Mouse (Mus musculus): ENCODE data around the gene Gphb5.
"Not testable (repeated sequence)": the region's sequence is repeated elsewhere in the genome, so short reads cannot be mapped to it uniquely, and the experiment has no call there.

Gene Gphb5

DNA sequence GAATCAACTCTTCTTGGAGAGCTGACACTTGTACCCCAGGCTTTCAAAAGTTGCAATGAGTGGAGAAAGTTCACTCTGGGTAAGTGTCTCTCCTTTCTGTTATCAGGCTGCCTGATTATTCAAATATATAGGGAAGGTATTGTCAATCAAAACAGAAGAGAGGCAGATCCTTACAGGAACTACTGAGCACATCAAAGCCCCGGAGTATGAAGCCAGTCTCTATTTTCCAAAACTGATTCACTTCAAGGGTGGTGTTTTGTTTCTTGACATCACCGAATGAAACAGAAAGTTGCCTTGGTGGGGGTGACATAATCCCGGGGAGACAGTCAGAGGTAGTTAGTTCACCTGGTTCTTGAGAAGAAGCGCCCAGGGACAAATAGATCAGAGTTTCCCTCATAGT is at the start of gene Gphb5:
Gphb5 (minus strand) TSS at position 101 of the 400 bp plus-strand sequence.
- in situ Hi-C loops (cut with MboI) = no loop called here

DNA sequence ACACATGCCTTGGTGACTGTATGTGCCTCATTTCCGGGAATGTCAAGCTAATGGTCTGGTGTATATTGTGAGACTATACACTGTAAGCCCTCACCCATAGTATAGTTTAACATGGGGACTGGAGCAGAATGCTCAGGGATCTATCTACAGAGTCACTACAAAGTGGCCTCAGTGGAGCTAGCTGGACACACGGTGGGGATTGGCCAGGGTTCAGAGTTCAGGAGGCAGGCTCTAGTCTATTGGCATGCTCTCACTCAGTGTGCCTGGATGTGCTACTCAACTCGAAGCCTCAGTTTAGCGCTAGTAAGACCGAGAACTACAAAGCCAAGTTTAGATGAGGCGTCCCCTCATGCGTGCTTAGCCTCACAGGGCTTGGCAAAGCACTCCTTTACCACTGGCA is 49.6 kb upstream of the Gphb5 start:
- in situ Hi-C loops (cut with MboI) = no loop called here

DNA sequence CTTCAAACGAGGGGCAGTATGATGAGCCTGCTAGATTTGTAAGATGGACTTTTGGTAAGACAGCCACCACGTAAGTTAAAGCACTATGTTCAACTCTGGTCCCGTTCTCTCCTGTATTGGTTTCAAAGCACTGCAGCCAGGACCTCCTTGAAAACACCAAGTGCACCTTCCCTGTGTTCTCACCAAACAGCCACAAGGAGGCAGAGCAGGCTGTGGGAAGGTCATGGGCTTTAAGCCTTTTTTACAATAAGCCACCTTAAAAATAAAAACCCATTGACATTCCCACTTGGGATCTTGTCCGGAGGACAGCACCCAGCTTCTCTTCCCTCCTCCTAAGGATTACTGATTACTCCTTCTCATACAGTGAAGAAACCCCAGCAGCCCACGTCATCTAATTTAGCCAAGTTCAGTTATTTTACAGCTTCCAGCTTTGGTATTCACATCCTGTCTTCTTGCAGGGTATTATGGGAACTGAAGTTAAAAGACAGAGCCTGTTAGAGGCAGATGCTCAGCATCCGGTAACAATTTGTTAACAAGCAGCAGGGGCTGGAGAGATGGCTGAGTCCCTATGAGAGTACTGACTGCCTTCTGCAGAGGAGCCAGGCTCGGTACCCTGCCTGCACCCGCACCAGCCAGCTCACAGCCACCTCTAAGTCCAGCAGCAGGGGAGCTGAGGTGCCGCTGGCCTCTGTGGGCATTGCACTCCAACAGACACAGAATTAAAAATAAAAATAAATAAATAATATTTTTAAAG is 47.6 kb upstream of the Gphb5 start:
- in situ Hi-C loops (cut with MboI) = no loop called here

DNA sequence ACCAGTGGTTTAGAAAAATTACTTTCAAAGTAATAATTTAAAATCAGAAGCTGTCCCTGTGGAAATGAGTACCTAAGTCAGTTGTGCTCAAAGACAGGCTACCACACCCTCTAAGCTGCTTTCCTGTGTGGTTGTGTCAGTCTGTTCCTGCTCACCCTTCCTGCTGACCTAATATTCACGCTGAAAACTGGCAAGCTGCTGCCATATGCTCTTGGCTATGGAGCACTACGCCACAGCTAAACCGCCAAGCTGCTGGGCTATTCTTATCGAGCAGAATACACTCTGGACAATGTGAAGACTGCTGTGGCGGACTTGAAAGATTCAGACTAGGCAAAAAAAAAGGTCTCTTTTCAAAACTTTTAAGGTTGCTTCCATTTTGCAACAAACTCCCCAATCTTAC is 44.0 kb upstream of the Gphb5 start:
- in situ Hi-C loops (cut with MboI) = no loop called here

DNA sequence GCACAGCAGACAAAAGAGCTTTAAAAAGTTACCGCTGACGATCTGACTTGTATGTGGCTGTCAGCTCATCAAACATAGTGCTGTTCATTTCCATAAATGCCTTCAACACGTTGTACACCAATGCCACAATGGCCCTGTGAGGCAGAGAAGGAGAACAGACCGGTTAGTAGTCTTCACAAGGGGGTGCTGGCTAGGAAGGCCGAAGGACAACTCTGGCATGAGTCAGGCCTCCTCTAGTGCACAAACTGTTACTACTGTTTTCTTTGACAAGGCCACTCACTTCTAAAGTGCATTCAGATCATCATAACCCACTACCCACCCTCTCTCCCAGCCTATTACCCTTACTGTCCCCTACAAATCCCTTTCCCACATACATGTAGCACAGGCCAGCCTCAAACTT is 43.1 kb upstream of the Gphb5 start:
- in situ Hi-C loops (cut with MboI) = no loop called here

- in situ Hi-C loops (cut with MboI) = no loop called here
These were observed 36.9 kb upstream of the Gphb5 start for GRCm38 (mm10) chr12:75453441-75453840.

DNA sequence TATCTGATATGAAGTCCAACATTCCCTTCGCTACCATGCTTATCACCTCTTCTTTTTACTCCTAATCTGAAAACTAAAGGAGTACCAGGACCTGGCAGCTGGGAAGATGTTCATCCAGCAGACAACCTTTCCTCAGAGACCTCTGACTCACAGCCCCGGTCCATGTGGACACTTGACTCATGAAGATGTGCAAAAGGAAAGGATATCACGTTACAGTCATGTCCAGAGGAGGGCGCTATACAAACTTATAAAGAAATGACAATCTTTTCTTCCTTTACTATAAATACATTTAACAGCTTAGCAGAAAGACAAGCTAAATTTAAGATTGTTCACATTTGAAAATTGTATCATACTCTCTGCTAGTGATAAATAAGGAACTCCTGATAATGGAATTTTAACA is 36.4 kb upstream of the Gphb5 start:
- in situ Hi-C loops (cut with MboI) = no loop called here

DNA sequence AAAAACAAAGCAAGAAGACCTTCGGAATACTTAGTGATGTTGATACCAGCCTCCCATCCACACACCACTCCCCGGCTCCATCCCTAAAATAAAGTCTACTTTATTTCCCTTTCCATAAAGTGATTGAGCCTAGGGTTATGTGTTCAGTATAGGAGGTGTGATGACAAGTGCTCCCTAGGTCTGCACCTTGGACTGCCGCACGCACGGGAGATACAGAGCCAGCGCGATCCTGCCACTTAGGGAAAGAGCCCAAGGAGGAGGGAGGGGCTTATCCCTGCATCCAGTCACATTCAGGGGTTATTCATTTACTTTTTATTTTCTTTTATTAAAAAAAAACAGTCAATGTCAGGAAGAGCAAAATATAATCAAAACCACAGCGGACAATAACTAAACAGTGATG is 34.0 kb upstream of the Gphb5 start:
- in situ Hi-C loops (cut with MboI) = no loop called here

GRCm38 (mm10) chr12:75450011-75450410 is 33.4 kb upstream of the Gphb5 start:
- in situ Hi-C loops (cut with MboI) = no loop called here

DNA sequence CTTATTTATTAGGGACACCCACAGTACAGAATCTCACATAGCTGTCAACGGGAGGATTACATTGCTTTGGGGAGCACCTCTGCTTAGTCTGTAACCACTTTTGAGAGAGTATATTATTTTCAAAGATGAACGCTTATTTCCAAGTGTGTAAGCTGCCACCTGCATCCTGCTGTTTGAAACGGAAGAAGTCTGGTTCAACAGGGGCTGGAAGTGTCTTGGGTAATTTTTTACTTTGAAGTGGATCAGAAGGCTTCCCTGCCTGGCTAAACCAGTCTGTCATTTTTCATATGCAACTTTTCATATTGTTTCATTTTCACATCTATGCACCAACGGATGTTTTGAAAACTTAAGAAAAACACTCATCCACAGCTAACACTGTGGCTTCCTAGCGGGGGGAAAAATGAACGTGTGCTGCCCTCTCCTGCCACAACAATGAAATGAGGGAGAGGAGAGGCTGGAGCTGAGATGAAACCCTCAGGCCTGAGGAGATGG is 32.9 kb upstream of the Gphb5 start:
- in situ Hi-C loops (cut with MboI) = no loop called here

- in situ Hi-C loops (cut with MboI) = no loop called here
These were observed 32.3 kb upstream of the Gphb5 start for GRCm38 (mm10) chr12:75448921-75449320.

DNA sequence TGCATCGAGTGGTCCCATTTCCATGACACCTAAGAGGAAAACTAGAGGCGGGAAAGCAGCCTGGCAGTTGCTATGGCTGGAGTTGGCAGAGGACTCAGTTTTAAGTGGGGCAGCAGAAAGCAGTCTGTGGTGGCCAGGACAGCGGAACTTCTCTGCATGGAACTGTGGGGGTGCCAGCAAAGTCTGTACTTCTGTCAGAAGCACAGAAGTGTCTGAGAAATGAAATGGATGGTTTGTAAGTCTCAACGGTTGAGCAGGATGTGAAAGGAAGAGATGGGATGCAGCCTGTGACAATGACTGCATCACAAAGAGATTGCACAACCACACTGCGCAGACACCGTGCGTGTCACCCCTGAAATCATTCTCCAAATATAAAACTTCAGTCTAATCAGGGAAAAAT is 29.7 kb upstream of the Gphb5 start:
- in situ Hi-C loops (cut with MboI) = no loop called here

- in situ Hi-C loops (cut with MboI) = not testable (repeated sequence)
These were observed 15.8 kb upstream of the Gphb5 start for GRCm38 (mm10) chr12:75432400-75432799.

- in situ Hi-C loops (cut with MboI) = no loop called here
These were observed 13.3 kb upstream of the Gphb5 start for GRCm38 (mm10) chr12:75429685-75430396.

DNA sequence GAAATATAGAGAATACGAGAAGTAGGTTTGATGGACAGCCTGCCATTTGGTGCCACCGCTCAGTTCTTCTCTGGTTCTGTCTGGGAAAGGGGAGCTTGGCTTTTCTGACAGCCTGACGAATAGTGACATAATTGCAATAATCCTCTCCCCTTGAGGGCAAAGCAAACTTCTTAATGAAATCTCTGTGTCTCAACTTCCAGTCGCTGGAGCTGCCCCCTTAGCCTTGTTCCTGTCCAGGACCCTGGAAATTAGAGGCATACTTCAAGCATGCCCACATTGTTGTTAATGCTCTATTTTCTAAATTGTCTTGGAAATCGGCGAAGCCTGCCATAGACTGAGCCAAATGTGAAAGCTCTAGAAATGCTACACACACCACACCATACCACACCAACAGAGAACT is 12.1 kb upstream of the Gphb5 start:
- in situ Hi-C loops (cut with MboI) = no loop called here

DNA sequence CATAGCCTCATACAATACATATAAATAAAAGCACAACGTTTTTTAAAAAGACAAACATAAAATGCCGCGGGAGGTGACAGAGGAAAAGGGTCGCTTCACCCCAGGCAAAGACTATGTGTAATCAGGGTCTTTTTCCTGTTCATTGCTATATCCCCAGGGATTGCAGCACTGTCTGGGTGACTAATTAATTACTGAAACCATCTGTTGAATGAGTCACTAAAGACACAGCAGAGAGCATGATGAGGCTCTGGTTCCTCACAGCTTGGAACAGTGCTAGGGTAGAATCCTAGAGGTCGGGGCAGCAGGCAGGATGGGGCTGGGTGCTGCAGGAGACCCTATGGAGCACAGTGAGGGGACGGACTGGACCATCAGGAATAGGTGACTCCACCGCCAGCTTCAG is 9.3 kb upstream of the Gphb5 start:
- in situ Hi-C loops (cut with MboI) = no loop called here

- in situ Hi-C loops (cut with MboI) = no loop called here
These were observed 8.2 kb upstream of the Gphb5 start for GRCm38 (mm10) chr12:75424817-75425216.

DNA sequence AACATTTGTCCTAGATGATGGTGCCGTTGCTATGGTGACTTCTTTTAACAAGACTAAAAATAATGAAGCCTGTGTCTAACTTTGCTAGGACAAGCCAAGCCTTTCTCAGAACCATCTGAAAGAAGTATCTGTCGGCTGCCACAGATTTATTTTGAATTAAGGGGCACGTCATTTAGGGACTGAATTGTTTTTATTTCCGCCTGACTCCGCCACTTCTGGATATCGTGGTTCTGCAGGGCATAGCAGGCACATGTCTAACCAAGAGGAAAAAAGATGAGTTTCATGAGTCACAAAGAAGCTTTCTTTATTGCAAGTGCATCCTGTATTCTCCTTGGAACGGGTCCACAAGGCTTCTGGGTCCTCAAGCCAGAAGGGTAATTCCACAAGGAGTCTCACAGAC is 7.8 kb upstream of the Gphb5 start:
- in situ Hi-C loops (cut with MboI) = no loop called here

DNA sequence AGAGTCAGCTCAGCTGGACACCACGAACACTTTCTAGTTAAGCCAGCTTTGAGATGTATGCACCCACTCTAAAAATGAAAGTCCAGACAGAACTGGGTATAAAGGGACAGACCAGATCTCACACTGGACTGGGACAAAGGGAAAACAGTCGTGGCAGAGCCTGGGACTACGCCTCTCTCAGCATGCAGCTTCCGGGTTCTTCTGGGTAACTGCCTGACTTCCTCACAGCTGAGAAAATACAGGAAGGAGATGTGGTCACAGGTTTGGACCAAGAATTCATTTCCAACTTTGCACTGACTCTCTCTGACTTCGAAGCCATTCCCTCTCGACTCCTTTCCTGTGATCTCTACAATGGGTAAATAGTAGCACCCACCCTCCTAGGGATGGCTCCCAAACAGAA is 1.6 kb downstream of the Gphb5 start:
- in situ Hi-C loops (cut with MboI) = no loop called here

GRCm38 (mm10) chr12:75412964-75413363 is 3.6 kb downstream of the Gphb5 start:
- in situ Hi-C loops (cut with MboI) = no loop called here

DNA sequence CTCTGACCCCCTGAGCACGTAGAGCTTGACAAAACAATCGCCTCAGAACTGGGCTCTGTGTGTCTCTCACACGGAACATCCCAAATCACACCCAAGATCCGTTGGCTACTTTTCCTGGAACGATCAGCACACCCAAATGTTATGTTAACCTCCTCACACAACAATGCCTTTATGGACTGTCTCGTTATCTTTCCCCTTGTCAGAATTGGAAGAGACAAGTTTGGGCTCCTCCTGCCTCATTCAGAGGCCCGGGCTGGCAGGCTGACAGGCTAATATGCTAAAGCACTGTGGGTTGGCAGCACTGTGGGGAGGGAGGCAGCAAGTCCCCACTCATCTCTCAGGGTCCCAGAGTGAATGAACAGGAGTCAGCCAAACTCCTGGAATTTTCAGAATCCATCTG is 19.5 kb downstream of the Gphb5 start:
- in situ Hi-C loops (cut with MboI) = no loop called here

DNA sequence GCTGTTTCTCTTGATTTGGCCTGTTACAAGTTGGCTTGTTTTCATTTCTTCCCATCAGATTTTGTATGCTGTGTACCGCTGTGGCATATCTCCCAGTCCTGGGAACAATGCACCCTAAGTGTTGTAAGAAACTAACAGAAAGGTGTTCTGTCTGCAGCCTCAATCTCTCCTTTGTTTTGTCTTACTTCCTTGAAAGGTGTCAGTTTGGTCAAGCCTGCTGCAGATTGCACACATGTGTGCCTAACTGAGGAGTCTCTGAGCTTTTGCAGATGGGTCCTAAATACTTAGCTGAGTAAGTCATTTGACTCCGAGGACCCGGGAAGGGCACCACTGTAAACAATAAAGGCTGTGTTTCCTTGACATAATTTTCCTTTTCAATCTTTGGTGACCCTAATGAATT is 20.0 kb downstream of the Gphb5 start:
- in situ Hi-C loops (cut with MboI) = no loop called here

GRCm38 (mm10) chr12:75394011-75394773 is 22.4 kb downstream of the Gphb5 start:
- in situ Hi-C loops (cut with MboI) = no loop called here

All from mature B cell (primary cell).